Mouse (Mus musculus): ENCODE data around the gene Eml3. TPM values are rescaled to one million over a fixed set of nuclear protein-coding genes. Genes with fewer than 3 reads are reported as not detected.

The Eml3 gene
- total RNA-seq, 2 experiments from 2014 or later = 9.8 to 10.4 TPM

DNA sequence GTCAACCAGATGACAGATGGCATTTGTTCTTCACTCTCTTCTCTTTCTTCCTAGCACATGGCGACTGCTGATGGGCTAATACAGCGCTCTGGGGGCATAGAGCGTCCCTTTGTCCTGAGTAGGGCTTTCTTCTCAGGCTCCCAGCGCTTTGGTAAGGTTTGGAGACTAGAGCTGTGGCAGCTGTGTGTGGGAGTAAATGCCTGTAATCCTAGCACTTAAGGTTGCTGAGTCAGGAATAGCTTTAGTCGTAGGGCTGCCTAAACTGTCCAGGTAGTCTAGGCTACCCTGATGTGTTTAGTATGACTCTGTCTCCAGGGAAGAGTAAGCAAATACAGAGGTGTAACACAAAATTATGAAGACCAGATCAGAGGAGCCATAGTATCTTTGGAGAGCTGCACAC lies 17.5 kb upstream of the Eml3 start:
- peak in 1 of 2 experiments; percentile 42 for DNase-seq (ENCODE audit: low spot score in 2 of 2)

DNA sequence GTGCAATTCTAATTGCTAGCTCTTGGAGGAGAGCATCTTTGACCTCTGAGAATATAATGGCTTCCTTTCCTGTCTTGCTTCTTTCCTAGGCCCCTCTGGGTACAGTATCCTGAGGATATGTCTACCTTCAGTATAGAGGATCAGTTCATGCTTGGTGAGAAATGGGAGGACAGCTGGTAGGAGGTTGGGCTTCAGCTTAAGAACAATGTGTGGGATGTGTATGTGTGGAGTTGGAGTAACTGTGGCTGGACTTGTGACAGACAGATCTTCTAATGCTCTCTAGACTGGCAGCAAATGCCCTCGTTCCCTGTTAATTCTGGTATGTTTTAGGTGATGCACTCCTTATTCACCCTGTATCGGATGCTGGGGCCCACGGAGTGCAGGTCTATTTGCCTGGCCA lies 15.1 kb upstream of the Eml3 start:
- peak in 1 of 2 experiments; percentile 72 for DNase-seq (ENCODE audit: low spot score in 2 of 2)

DNA sequence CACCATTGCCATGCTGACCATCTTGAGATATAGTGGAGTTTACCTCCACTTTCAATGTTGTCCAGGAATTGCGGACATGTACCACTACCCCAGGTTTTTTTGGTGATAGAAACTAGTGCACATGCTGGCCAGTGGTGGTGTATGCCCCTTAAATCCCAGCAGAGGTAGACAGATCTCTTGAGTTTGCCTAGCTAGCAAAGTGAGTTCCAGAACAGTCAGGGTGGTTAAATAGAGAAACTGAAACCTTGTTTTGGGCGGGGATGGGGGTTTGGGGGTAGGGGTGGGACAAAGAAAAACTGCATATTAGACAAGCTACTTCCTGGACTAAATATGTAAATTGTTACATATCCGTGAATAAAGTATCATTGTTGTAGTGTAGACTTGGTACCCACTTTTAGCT lies 10.4 kb upstream of the Eml3 start:
- no peak for DNase-seq (ENCODE audit: low spot score in 2 of 2)

DNA sequence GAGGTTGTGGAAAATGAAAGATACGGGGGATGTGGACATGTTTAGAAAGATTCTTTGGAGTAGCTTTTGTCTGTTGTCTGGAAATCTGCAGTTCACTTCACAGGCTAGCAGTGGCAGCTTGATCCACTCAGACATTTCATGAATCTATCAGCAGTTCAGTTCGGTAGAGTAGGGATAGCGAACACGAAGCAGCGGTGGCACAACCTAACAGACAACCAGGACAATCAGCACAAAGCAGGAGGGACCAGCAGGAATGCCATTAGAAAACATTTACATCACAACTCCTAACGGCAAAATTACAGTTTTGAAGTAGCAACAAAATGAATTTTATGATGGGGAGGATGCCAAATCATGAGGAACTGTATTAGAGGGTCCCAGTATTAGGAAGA lies 9.7 kb upstream of the Eml3 start:
- DNase-seq (ENCODE audit: low spot score in 2 of 2) = no peak

DNA sequence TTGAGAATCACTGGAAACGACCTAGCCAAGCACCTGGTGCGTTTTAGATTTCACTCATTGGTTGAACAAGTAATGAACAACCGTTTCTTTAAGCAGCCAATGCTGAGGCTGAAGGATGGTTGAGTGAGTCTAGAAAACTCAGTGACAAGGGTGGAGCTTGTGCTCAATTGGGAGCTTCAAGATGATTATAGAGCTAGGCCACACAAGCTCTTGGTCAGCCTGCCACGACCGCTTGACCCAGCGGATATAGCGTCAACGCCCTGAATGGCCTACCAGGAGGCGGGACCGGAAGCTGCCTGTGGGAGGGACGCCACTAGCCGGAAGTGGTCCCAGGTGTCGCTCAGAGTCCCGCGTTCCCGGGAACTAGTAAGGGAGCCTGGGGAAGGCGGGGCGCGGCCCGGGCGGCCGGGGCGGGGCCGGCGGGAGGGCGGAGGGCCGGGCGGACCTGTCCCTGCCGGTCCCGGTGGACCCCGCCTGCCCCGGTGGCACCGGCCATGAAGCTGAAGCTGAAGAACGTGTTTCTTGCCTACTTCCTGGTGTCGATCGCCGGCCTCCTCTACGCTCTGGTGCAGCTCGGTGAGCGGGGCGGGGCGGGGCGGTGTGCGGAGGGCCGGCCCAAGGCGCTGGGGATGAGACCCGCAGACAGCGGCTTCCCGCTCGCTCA lies 9.1 kb upstream of the Eml3 start, which contains the start of gene B3gat3:
Gene B3gat3 (plus strand): TSS at position 302 of the 664 bp plus-strand sequence.
- peak; percentile 90 to 96 for DNase-seq (ENCODE audit: low spot score in 2 of 2)

DNA sequence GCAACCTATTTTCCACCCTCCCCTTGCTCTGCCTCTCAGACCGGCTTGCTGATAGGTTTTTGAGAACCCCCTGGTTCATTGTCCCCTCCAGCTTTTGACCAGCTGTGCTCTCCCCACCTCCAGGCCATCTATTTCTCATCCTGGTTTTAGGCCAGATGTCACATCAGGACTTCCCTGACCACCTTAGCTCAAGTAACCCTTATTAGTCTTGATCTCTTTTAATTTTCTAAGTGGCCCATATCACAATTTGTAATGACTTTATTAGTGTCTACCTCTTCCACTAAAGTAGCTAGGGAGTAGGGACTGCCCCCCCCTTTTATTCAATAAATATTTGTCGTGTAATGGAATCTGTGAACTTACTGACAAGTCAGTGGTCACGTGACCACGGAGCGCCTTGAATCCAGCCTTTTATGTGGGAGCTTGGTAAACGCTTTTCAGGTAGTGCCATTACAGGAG lies 8.5 kb upstream of the Eml3 start:
- no peak for DNase-seq (ENCODE audit: low spot score in 2 of 2)

DNA sequence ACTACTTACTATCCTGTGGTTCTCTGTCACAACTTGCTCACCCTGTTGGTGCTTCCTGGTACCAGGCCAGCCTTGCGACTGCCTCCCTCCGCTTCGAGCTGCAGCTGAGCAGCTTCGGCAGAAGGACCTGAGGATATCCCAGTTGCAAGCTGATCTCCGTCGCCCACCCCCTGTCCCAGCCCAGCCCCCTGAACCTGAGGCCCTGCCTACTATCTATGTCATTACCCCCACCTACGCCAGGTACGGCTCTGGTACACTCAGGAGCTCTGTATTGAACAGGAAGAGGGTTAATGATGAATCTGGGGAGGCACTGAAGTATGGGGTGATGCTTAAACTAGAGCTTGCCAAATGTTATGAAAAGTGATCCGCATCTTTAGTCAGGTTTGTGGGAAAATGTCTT lies 7.6 kb upstream of the Eml3 start:
- DNase-seq (ENCODE audit: low spot score in 2 of 2) = no peak

DNA sequence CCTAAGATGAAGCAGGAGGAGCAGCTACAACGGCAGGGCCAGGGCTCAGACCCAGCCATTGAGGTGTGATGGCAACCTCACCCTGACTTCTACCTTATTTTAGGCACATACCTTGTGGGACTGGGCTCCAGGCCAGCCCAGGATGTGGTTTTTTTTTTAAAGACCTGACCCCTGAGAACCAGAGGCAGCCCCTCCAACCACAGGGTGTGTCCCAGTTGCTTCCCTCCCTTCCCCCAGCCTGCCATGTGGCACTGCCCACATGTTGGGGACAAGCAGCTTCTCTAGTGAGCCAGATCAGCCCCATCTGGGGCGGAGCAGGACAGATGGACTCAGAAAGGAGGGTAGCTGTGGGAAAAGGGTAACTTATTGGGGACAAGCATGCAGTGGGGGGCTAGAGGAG lies 2.6 kb upstream of the Eml3 start:
- DNase-seq (ENCODE audit: low spot score in 2 of 2) = no peak

DNA sequence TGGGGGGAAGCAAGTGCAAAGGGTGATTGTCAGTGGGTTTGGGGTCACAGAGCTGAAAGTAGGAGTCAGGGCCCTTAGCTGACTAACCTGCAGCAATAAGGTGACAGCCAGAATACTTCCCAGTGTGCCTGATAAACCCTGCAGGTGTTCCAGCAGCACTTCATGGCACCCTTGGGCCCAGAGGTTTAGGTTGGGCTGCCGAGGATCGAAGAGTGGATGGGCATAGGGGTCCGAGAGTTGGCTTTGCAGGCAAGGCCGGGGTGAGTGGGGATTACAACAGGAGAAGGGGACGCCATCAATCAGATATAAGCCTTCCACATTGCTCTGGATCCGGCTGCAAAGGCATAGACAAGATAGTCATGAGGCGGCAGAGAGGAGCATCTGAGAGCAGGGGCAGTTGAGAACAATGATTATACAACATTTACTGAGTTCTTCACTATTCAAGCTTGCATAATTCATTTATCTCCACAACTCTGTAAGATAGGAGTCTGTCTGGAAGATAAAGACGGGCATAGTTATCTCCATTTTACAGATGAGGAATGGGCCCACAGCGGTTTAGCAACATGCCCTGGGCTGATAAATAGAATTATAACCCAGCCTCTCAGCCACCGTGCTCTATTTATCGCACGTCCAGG lies 1.3 kb upstream of the Eml3 start:
- no peak for DNase-seq (ENCODE audit: low spot score in 2 of 2)

DNA sequence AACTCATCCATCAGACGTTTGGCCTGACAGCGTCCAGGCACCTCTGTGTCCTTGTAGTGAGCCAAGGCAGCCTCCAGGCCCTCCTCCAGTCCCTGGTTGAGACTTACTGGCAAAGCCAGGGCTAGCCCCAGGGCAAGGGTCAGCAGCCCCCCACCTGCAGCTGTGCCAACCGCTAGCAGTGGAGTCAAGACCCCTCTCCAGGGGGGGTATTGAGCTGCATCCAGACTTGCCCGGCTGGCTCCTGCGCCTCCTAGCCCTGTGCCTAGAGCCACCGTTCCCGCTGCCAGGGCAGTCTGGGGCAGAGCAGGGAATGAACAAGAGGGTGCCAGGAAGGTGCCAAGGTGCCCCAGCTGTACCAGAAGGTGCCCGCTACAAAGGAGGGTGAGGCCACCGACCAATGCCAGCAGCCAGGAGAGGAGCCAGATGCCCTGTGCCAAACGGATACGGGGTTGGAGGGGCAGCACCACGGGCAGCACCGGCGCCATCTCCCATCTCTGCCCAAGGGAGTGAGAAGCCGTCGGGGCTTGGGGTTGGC lies 596 bp upstream of the Eml3 start:
- DNase-seq (ENCODE audit: low spot score in 2 of 2) = no peak

DNA sequence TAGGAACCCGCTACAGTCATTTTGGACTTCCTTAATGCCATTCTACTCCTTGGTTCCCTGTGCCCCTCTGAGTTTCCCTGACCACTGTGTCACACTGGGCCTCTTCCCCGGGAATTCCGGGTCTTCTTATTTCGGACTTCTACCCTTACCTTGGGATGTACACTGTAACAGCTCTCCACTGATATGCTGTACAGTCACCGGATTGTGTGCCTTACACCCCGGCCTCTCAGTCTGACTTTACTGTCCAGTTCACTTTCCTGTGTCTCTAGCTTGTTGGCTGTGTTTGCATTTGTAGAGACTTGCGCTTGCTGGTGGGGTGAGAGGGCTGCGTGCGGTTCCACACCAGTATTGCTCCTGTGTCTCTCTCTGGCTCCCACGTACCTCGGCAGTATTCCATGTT lies 765 bp downstream of the Eml3 start:
- no peak for DNase-seq (ENCODE audit: low spot score in 2 of 2)

DNA sequence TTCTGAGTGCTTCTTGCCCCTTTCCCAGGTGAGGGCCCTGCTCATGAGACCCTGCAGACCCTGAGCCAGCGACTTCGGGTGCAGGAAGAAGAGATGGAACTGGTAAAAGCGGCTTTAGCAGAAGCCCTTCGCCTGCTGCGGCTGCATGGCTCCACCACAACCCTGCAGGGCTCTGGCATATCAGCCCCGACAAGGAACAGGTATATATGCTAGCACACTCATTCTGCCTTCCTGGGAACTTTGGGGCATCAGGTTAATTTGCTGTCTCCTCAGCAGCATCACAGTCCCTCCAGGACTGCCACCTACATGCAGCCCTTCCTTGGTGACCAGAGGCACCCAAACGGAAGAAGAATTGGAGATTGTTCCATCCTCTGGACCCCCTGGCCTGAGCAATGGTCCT lies 1.4 kb downstream of the Eml3 start:
- DNase-seq (ENCODE audit: low spot score in 2 of 2) = no peak

DNA sequence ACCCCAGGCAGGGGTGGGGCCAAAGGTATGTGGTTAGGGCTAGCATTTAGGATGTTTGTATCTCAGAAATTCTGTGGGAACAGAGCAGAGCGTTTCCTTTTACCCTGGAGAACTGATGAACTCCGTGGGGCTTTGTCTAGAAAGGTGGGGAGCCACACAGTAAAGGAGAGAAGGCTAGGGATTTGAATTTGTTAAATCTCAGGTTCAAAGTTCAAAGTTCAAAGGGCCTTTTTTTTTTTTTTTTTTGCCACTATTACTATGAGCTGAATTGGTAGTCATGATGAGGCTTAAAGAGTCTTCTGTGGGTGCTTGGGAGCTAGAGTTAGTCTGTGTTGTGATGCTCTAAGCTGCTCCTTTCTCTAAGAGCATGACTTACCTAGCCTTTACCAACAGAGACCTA lies 7.4 kb downstream of the Eml3 start:
- no peak for DNase-seq (ENCODE audit: low spot score in 2 of 2)

DNA sequence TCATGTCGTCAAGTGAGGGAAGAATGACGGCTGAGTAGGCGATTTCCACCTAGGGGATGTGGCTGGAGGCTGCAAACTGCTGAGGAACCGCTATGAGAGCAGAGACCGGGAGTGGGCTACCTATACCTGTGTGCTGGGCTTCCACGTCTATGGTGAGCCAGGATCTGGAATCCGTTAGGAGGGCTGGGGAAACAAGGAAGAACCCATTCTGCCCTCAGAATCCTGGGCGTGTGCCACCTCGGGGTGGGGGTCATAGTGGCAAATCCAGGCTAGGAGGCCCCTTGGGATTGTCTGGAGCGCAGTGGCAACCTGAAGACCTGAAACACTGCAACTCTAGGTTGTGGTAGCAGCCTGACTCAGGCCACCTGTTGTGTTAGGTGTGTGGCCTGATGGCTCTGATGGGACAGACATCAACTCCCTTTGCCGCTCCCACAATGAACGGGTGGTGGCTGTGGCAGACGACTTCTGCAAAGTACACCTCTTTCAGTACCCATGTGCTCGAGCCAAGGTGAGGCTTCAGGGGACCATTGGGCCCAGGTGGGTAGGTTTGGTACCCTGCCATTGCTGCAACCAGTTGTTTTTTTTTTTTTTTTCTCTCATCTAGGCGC lies 11.3 kb downstream of the Eml3 start:
- no peak for DNase-seq (ENCODE audit: low spot score in 2 of 2)

DNA sequence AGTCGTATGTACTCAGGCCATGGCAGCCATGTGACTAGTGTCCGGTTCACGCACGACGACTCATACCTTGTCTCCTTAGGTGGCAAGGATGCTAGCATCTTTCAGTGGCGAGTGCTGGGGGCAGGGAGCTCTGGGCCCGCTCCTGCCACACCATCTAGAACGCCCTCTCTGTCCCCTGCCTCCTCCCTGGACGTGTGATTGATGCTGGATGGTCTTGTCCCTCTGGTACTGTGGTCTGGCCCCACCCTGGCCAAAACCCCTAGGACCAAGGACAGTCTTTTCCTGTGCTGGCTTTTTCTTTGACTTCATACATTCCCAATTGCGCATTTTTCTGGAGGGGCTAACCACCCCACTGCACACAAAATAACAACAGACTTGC lies 11.8 kb downstream of the Eml3 start:
- DNase-seq (ENCODE audit: low spot score in 2 of 2) = no peak

DNA sequence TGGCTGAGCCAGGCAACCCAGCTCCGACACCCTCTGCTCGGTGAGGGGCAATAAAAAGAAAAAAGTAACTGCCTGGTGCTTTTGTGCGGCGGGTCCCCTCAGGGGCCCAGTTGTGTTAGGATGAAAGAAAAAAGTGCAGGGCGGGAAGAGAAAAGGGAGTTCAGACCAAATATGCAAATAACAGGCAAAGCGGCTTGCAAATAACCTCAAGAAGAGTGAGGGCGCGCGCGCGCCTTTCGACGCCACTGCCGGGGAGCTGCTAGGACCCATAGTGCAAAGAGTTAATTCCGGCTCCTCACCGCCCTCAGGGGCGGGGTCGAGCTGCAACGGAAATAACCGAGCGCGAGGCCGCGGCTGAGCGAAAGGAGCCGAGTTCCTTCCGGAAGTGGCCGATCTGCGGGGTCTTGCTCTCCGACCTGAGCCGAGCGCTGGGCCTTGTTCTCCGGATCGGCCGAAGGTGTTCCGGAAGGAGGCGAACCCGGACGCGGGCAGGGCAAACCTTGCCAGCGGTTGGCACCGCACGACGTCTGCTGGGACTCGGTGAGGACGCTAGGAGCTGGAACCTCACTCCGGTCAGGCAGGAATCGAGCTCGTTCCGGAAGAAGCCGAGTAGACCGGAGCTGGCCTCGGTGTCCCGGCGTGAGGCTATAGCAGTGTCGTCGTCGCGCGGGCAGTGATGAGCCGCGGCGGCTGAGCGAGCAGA lies 12.3 kb downstream of the Eml3 start, which contains the start of gene Mta2:
Gene Mta2 (plus strand): TSS at position 361 of the 703 bp plus-strand sequence.
- DNase-seq (ENCODE audit: low spot score in 2 of 2) = peak; percentile 91 to 95

DNA sequence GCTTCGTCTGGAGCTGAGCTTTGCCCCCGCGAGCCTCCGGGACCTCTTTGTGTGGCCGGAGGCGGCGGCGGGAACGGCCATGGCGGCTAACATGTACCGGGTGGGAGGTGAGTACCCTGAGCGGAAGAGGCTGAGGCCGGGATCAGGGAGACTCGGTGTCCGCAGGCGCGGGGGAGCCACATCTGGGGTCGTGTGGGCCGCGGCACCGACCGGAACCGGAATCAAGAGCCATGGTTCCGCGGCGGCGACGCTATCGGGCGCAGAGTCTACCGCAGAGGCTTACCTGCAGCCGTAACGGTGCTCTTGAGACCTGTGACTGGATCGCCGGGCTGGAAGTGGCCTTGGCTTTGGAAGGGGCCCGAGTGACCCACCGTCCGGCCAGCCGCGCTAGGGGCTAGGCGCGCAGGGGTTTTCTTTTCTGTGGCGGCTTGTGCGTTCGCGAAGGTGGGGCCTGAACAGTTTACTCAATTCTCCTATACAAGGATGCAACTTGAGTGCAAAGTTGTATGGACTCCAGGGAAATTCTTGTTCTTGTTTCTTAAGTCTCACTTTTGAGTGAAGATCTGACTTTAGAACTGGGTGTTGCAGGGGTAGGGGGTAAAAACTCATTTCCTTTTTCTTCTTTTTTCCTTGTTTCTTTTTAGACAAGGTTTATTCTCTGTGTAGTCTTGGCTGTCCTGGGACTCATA lies 13.1 kb downstream of the Eml3 start:
- DNase-seq (ENCODE audit: low spot score in 2 of 2) = peak in 1 of 2 experiments; percentile 49

DNA sequence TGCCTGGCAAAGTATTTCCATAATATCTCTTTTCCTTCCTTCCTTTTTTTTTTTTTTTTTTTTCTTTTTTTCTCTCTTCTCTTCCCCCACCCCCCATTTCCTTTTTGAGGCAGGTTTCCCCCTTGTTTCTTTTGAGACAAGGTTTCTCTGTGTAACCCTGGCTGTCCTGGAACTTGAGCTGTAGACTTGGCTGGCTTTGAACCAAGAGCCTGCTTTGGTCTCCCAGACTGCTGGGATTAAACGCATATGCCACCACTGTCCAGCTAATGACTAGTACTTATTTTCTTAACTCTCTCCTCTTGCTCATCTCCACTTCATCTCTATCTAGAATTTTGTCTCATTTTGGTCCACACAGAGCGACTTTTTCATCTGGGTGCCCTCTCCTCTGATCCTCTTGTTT lies 13.7 kb downstream of the Eml3 start:
- DNase-seq (ENCODE audit: low spot score in 2 of 2) = no peak

DNA sequence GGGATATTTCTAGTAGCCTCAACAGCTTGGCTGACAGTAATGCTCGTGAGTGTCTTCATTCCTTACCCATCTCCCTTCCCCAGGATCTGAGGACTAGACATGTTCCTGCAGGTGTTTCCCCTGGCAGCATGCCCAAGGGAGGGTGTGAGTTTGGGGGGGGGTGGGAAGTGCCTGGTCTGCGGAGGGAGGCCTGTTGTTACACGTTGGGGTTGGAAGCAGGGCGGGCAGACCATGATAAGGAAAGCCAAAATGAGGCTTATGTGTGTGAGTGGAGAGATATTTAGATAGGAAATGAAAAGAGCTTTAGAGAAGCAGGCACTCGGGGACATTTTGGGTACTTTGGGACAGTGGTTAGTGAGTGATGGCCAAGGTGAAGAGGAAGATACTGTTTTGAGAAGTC lies 14.7 kb downstream of the Eml3 start:
- DNase-seq (ENCODE audit: low spot score in 2 of 2) = no peak

DNA sequence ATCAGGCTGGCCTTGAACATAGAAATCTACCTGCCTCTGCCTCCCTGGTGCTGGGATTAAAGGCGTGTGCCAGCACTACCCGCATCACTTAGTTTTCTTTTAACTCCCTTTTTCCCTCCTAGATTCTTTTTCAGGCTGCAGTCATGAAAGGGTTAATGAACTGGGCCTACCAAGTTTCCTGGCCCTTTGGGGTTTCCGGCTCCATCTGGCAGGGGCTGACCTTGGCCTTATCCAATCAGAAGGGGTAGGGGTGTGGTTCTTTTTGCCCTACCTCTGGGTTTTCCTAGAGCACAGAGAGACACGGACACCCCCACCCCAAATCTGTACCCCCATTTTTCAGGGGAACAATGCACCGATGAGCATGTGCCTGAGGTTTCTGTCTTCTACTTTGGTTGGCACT lies 15.4 kb downstream of the Eml3 start:
- no peak for DNase-seq (ENCODE audit: low spot score in 2 of 2)

DNA sequence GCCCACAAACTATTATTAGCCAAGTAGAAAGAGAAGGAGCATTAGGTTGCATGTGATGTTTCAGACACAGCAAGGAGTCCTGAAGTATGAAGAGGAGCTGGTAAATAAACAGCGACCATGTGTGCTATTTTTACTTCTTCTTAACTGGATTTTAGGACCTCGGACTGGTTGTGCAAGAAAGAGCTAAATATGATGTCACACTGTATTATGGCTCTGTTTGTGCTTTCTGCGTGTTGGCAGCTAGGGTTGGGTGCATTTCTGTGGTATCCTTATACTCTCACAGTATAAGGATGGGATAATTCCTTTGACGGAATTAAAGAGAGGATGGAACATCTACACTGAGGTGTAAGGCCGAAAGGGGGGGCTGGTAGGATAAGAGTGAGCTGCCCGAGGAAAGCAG lies 15.9 kb downstream of the Eml3 start:
- DNase-seq (ENCODE audit: low spot score in 2 of 2) = no peak

Measured in layer of hippocampus, adult 18-20 months (tissue).